Comparison of ENCODE assay signal across 8 mouse cellular contexts in genomic region chr2:181520118-181520935, GRCm38 (mm10). TPM values are rescaled to one million over a fixed set of nuclear protein-coding genes. Genes with fewer than 3 reads are reported as not detected.
DNase-seq lines count a peak whose midpoint lies in the region; ATAC-seq and TF ChIP-seq lines count a peak whose summit lies in the region.

Dnajc5 (plus strand) TSS chr2:181520485.

- DNase-seq in MEL (ENCODE audit: low read depth, low spot score) = peak; percentile 99
- peak; percentile 98 to 99 for DNase-seq in cerebellum, adult 2 months
- peak; percentile 99 for DNase-seq in forebrain, postnatal 0 days
- peak; percentile 98 for DNase-seq in heart, postnatal 4 days
- peak; percentile 97 to 98 for DNase-seq in layer of hippocampus, adult 8-10 months (ENCODE audit: low spot score in 2 of 2)
- peak; percentile 98 for DNase-seq in ovary, adult 18-20 months (ENCODE audit: low spot score)
- DNase-seq in thymus, postnatal 0 days (ENCODE audit: low spot score) = peak; percentile 99

- H3K4me2 ChIP-seq in forebrain, postnatal 0 days (ENCODE audit: low read depth) = peak within 1 kb of the TSS; percentile 58
- peak within 1 kb of the TSS; percentile 59 for H3K4me2 ChIP-seq in lung, embryonic 15.5 days

- peak within 1 kb of the TSS; percentile 89 for H3K27ac ChIP-seq in MEL (ENCODE audit: control insufficient read depth, low read depth, low read length)
- peak within 1 kb of the TSS; percentile 74 for H3K27ac ChIP-seq in cerebellum, adult 2 months (ENCODE audit: insufficient read depth, low read length)
- peak within 1 kb of the TSS; percentile 98 for H3K27ac ChIP-seq in forebrain, postnatal 0 days (ENCODE audit: low read depth, low read length)
- peak within 1 kb of the TSS; percentile 97 for H3K27ac ChIP-seq in lung, embryonic 15.5 days

- peak within 1 kb of the TSS; percentile 70 to 95 for H3K4me3 ChIP-seq in MEL (ENCODE audit: control insufficient read depth in 1 of 2, insufficient read depth in 1 of 2, low read depth in 2 of 2, low read length in 2 of 2)
- peak within 1 kb of the TSS; percentile 67 for H3K4me3 ChIP-seq in cerebellum, adult 2 months (replicated peaks; ENCODE audit: insufficient read depth, low read depth, low read length)
- H3K4me3 ChIP-seq in forebrain, postnatal 0 days (ENCODE audit: low read depth, low read length) = peak within 1 kb of the TSS; percentile 95
- H3K4me3 ChIP-seq in lung, embryonic 15.5 days = peak within 1 kb of the TSS; percentile 90

- peak within 1 kb of the TSS; percentile 87 for H3K9ac ChIP-seq in MEL (ENCODE audit: control insufficient read depth, low read depth, low read length, poor library complexity, severe bottlenecking)
- H3K9ac ChIP-seq in forebrain, postnatal 0 days = peak within 1 kb of the TSS; percentile 95
- peak within 1 kb of the TSS; percentile 94 for H3K9ac ChIP-seq in lung, embryonic 15.5 days

- H3K9me3 ChIP-seq in MEL (replicated peaks; ENCODE audit: insufficient read depth, low read length) = no peaks in the 10 kb centered on the region
- H3K9me3 ChIP-seq in forebrain, postnatal 0 days (ENCODE audit: low read length) = no peaks in the 10 kb centered on the region
- no peaks in the 10 kb centered on the region for H3K9me3 ChIP-seq in lung, embryonic 15.5 days

- peak in 1 of 2 experiments; percentile 22; a peak in 1 of 4 replicates for TF ChIP-seq EP300 in MEL (IDR thresholded peaks at IDR 0.05; ENCODE audit: low read depth in 1 of 2, low read length in 2 of 2)

- H3K79me2 ChIP-seq in MEL (ENCODE audit: control insufficient read depth, insufficient read depth, low read length, poor library complexity) = peaks cover 43% of the 10 kb centered on the region

- TF ChIP-seq CTCF in MEL (IDR thresholded peaks at IDR 0.05 in 2 of 3, conservative IDR thresholded peaks at IDR 0.05 in 1 of 3; ENCODE audit: control insufficient read depth in 1 of 3, insufficient read depth in 1 of 3, low read depth in 2 of 3, low read length in 3 of 3, poor library complexity in 1 of 3, severe bottlenecking in 1 of 3) = no peak
- no peak for TF ChIP-seq CTCF in cerebellum, adult 2 months (IDR thresholded peaks at IDR 0.05; ENCODE audit: borderline replicate concordance, insufficient read depth, low read depth, low read length)
- TF ChIP-seq CTCF in forebrain, postnatal 0 days (IDR thresholded peaks at IDR 0.05; ENCODE audit: low read depth) = no peak

- TF ChIP-seq RAD21 in MEL (IDR thresholded peaks at IDR 0.05; ENCODE audit: low read depth, low read length) = no peak

- ATAC-seq in forebrain, postnatal 0 days = peak; percentile 98
- ATAC-seq in lung, embryonic 15.5 days (ENCODE audit: borderline replicate concordance, extremely low read depth, low FRiP score, low TSS enrichment) = peak; percentile 98

- no peaks in the 10 kb centered on the region for H3K27me3 ChIP-seq in MEL (ENCODE audit: control insufficient read depth in 1 of 2, insufficient read depth in 2 of 2, low read length in 2 of 2)
- H3K27me3 ChIP-seq in cerebellum, adult 2 months (ENCODE audit: control insufficient read depth, insufficient read depth, low read length) = no peaks in the 10 kb centered on the region
- H3K27me3 ChIP-seq in forebrain, postnatal 0 days (ENCODE audit: insufficient read depth, low read length) = no peaks in the 10 kb centered on the region
- no peaks in the 10 kb centered on the region for H3K27me3 ChIP-seq in lung, embryonic 15.5 days

- WGBS in cerebellum, adult 2 months = under 1% methylated on average over 74 of the region's 74 CpGs
- WGBS in forebrain, postnatal 0 days = under 1% methylated on average over 73 of the region's 74 CpGs
- WGBS in lung, embryonic 15.5 days = under 1% methylated on average over 74 of the region's 74 CpGs

- H3K4me1 ChIP-seq in MEL (ENCODE audit: control insufficient read depth in 1 of 2, insufficient read depth in 2 of 2, low read length in 2 of 2) = peaks cover 10 to 14% of the 10 kb centered on the region in 2 experiments
- H3K4me1 ChIP-seq in cerebellum, adult 2 months (ENCODE audit: control insufficient read depth, insufficient read depth, low read length) = peaks cover 3% of the 10 kb centered on the region; the same call in 1 of the 2 replicates
- H3K4me1 ChIP-seq in forebrain, postnatal 0 days (ENCODE audit: insufficient read depth) = 0 out of 2 replicates have a peak, but pooled peaks cover 22% of the 10 kb centered on the region
- H3K4me1 ChIP-seq in lung, embryonic 15.5 days = peaks cover 26% of the 10 kb centered on the region

- peaks cover 22 to 33% of the 10 kb centered on the region in 2 experiments for H3K36me3 ChIP-seq in MEL (ENCODE audit: control insufficient read depth in 1 of 2, insufficient read depth in 2 of 2, low read length in 2 of 2)
- H3K36me3 ChIP-seq in forebrain, postnatal 0 days (ENCODE audit: insufficient read depth) = peaks cover 14% of the 10 kb centered on the region
- H3K36me3 ChIP-seq in lung, embryonic 15.5 days = peaks cover 23% of the 10 kb centered on the region

- TF ChIP-seq POLR2A in MEL (IDR thresholded peaks at IDR 0.05; ENCODE audit: control insufficient read depth in 1 of 2, insufficient read depth in 1 of 2, low read depth in 1 of 2, low read length in 2 of 2, poor library complexity in 1 of 2) = peak; percentile 89 to 97
- TF ChIP-seq POLR2A in cerebellum, adult 2 months (IDR thresholded peaks at IDR 0.05; ENCODE audit: borderline replicate concordance, insufficient read depth, low read length) = peak; percentile 66; the same call in 1 of the 2 replicates

TF ChIP-seq in MEL, 35 proteins besides CTCF, POLR2A, EP300 and RAD21 (continues in another document):
- TF ChIP-seq JUND (IDR thresholded peaks at IDR 0.05; ENCODE audit: low read depth, low read length) (no peak), ETS1 (IDR thresholded peaks at IDR 0.05; ENCODE audit: low read depth, low read length) (peak; percentile 53), NRF1 (IDR thresholded peaks at IDR 0.05; ENCODE audit: insufficient read depth, low read depth, low read length, poor library complexity, severe bottlenecking) (peak; percentile 95), POLR2AphosphoS2 (IDR thresholded peaks at IDR 0.05; ENCODE audit: low read length) (peak; percentile 73), SIN3A (IDR thresholded peaks at IDR 0.05; ENCODE audit: low read length) (peak; percentile 56), MAZ (IDR thresholded peaks at IDR 0.05; ENCODE audit: low read depth, low read length) (no peak), RCOR1 (IDR thresholded peaks at IDR 0.05; ENCODE audit: low read depth, low read length) (0 out of 2 replicates have a peak, but pooled peaks have one; percentile 24), USF1 (IDR thresholded peaks at IDR 0.05; ENCODE audit: low read depth, low read length) (peak; percentile 46), TAL1 (IDR thresholded peaks at IDR 0.05; ENCODE audit: low read length) (no peak), KAT2A (conservative IDR thresholded peaks at IDR 0.05; ENCODE audit: low read depth, low read length) (peak; percentile 65; the same call in 1 of the 2 replicates), USF2 (IDR thresholded peaks at IDR 0.05; ENCODE audit: borderline replicate concordance in 1 of 2, insufficient read depth in 1 of 2, low read depth in 1 of 2, low read length in 2 of 2) (no peak), MYB (IDR thresholded peaks at IDR 0.05; ENCODE audit: low read depth, low read length) (no peak), MXI1 (IDR thresholded peaks at IDR 0.05; ENCODE audit: low read depth, low read length) (0 out of 2 replicates have a peak, but pooled peaks have one; percentile 64), ZNF384 (IDR thresholded peaks at IDR 0.05; ENCODE audit: low read depth, low read length) (no peak), GABPA (IDR thresholded peaks at IDR 0.05; ENCODE audit: low read depth, low read length) (no peak), NELFE (IDR thresholded peaks at IDR 0.05; ENCODE audit: low read depth, low read length) (peak; percentile 76), UBTF (IDR thresholded peaks at IDR 0.05; ENCODE audit: borderline replicate concordance, insufficient read depth, low read depth, low read length) (peak; percentile 90; the same call in 1 of the 2 replicates), ZMIZ1 (IDR thresholded peaks at IDR 0.05; ENCODE audit: low read depth, low read length) (peak; percentile 58; the same call in 1 of the 2 replicates), MEF2A (IDR thresholded peaks at IDR 0.05; ENCODE audit: extremely low read depth, insufficient replicate concordance, low read depth, low read length, poor library complexity, severe bottlenecking) (0 out of 2 replicates have a peak, but pooled peaks have one; percentile 30), HCFC1 (IDR thresholded peaks at IDR 0.05; ENCODE audit: low read depth, low read length) (peak; percentile 87), TCF12 (IDR thresholded peaks at IDR 0.05; ENCODE audit: low read depth, low read length) (peak; percentile 47; the same call in 1 of the 2 replicates), ELF1 (IDR thresholded peaks at IDR 0.05; ENCODE audit: low read depth, low read length) (peak; percentile 86), GATA1 (IDR thresholded peaks at IDR 0.05; ENCODE audit: low read depth, low read length) (no peak), CHD1 (IDR thresholded peaks at IDR 0.05; ENCODE audit: low read depth, low read length) (peak; percentile 60; the same call in 1 of the 2 replicates), MAX (IDR thresholded peaks at IDR 0.05; ENCODE audit: low read length) (peak; percentile 60; the same call in 1 of the 2 replicates), MYC (IDR thresholded peaks at IDR 0.05; ENCODE audit: low read depth, low read length) (0 out of 2 replicates have a peak, but pooled peaks have one; percentile 14), ZKSCAN1 (IDR thresholded peaks at IDR 0.05; ENCODE audit: low read depth, low read length) (no peak), CHD2 (IDR thresholded peaks at IDR 0.05; ENCODE audit: low read length) (no peak), POLR2AphosphoS5 (IDR thresholded peaks at IDR 0.05; ENCODE audit: borderline replicate concordance, low read depth, low read length) (no peak)

RNA-seq across cellular contexts. Expression of gene Dnajc5, which starts in this region (rescaled TPM):
- total RNA-seq in MEL (2012; rRNA removed) = 50.6 and 51.9 TPM in 2 replicates
- 100 to 1,000 TPM in 1 of 2 experiments, 10 to 100 TPM in 1; 57.9 to 338 TPM for polyA plus RNA-seq in MEL (2012; ENCODE audit: insufficient read depth in 1 of 2, insufficient read length in 2 of 2, low read depth in 1 of 2, low replicate concordance in 2 of 2, missing spikeins in 1 of 2)
- 218 and 230 TPM in 2 replicates for polyA plus RNA-seq in cerebellum, adult 2 months (2012; rRNA removed)
- 252 and 369 TPM in 2 replicates for total RNA-seq in forebrain, postnatal 0 days (2014; rRNA removed)
- 207 and 270 TPM in 2 replicates for polyA plus RNA-seq in forebrain, postnatal 0 days (2015; fragmentation: Nextera tagmentation; extraction: Ambion mirVana)
- total RNA-seq in heart, postnatal 4 days (2021) = 100 to 1,000 TPM; 111 to 119 TPM
- 100 to 1,000 TPM; 243 to 289 (median 265) TPM for total RNA-seq in layer of hippocampus, adult 8-10 months (2022)
- 84.8 and 87.4 TPM in 2 replicates for polyA plus RNA-seq in lung, embryonic 15.5 days (2015; fragmentation: Nextera tagmentation; extraction: Ambion mirVana)
- polyA plus RNA-seq in thymus, postnatal 0 days (2015; fragmentation: Nextera tagmentation; extraction: Ambion mirVana) = 76.1 and 86.7 TPM in 2 replicates

Comparison
In these comparisons a context has a peak if more than half of its experiments do, and no peak if none do; other contexts are left out.
1. Peak in every context shown above with its lines: DNase-seq, ATAC-seq, H3K4me3 ChIP-seq and H3K27ac ChIP-seq.